Mouse (Mus musculus): ENCODE measurements around the gene Sfn.
"Not testable (repeated sequence)": the region's sequence is repeated elsewhere in the genome, so short reads cannot be mapped to it uniquely, and the experiment has no call there.

Sfn gene

GRCm38 (mm10) chr4:133601721-133602218, at the start of gene Sfn:
Gene Sfn (minus strand): TSS chr4:133602168.
- in situ Hi-C loops (cut with MboI, MseI), result no loop called here

- in situ Hi-C loops (cut with MboI, MseI), result no loop called here
Measured at GRCm38 (mm10) chr4:133651445-133651844, 49.5 kb upstream of the Sfn start.

GRCm38 (mm10) chr4:133649989-133650699, 48.2 kb upstream of the Sfn start, which contains the start of gene Zdhhc18:
Gene Zdhhc18 (minus strand): TSS chr4:133650154.
- in situ Hi-C loops (cut with MboI, MseI), result no loop called here

GRCm38 (mm10) chr4:133649464-133649863, 47.5 kb upstream of the Sfn start:
- in situ Hi-C loops (cut with MboI, MseI), result not testable (repeated sequence)

- in situ Hi-C loops (cut with MboI, MseI), result no loop called here
Measured at GRCm38 (mm10) chr4:133645680-133646079, 43.7 kb upstream of the Sfn start.

- in situ Hi-C loops (cut with MboI, MseI), result no loop called here
Measured at GRCm38 (mm10) chr4:133645195-133645594, 43.2 kb upstream of the Sfn start.

- in situ Hi-C loops (cut with MboI, MseI), result no loop called here
Measured at GRCm38 (mm10) chr4:133634043-133634410, 32.1 kb upstream of the Sfn start.

GRCm38 (mm10) chr4:133633332-133634042, 31.5 kb upstream of the Sfn start:
- in situ Hi-C loops (cut with MboI, MseI), result no loop called here

- in situ Hi-C loops (cut with MboI, MseI), result no loop called here
Measured at GRCm38 (mm10) chr4:133632483-133633327, 30.7 kb upstream of the Sfn start.

- in situ Hi-C loops (cut with MboI, MseI), result no loop called here
Measured at GRCm38 (mm10) chr4:133631769-133632411, 29.9 kb upstream of the Sfn start.

GRCm38 (mm10) chr4:133631071-133631768, 29.3 kb upstream of the Sfn start:
- in situ Hi-C loops (cut with MboI, MseI), result no loop called here

GRCm38 (mm10) chr4:133630326-133630920, 28.5 kb upstream of the Sfn start:
- in situ Hi-C loops (cut with MboI, MseI), result no loop called here

- in situ Hi-C loops (cut with MboI, MseI), result no loop called here
Measured at GRCm38 (mm10) chr4:133629191-133629590, 27.2 kb upstream of the Sfn start.

GRCm38 (mm10) chr4:133628517-133628916, 26.5 kb upstream of the Sfn start:
- in situ Hi-C loops (cut with MboI, MseI), result no loop called here

- in situ Hi-C loops (cut with MboI, MseI), result no loop called here
Measured at GRCm38 (mm10) chr4:133627039-133627438, 25.1 kb upstream of the Sfn start.

- in situ Hi-C loops (cut with MboI, MseI), result no loop called here
Measured at GRCm38 (mm10) chr4:133626621-133627020, 24.7 kb upstream of the Sfn start.

- in situ Hi-C loops (cut with MboI, MseI), result no loop called here
Measured at GRCm38 (mm10) chr4:133626221-133626620, 24.3 kb upstream of the Sfn start.

- in situ Hi-C loops (cut with MboI, MseI), result no loop called here
Measured at GRCm38 (mm10) chr4:133625621-133626071, 23.7 kb upstream of the Sfn start.

- in situ Hi-C loops (cut with MboI, MseI), result no loop called here
Measured at GRCm38 (mm10) chr4:133624830-133625229, 22.9 kb upstream of the Sfn start.

GRCm38 (mm10) chr4:133622161-133622695, 20.3 kb upstream of the Sfn start:
- in situ Hi-C loops (cut with MboI, MseI), result no loop called here

Measured in T-helper 2 cell (primary cell).